Mouse (Mus musculus) CD8-positive naive resting alpha-beta T cell, adult 2 months (primary cell): Measurements from ENCODE around the gene Gdpd4.
A peak's percentile ranks its signal among the peaks of the same experiment; 100 is the strongest.

ENCODE experiments used
- DNase-seq, 2 experiments: peaks; one replicate each; pipeline ENCODE4 v3.0.0; 2022; ENCODE audit warnings: low read depth in 2 of 2, low spot score in 2 of 2

Gdpd4 gene

DNA sequence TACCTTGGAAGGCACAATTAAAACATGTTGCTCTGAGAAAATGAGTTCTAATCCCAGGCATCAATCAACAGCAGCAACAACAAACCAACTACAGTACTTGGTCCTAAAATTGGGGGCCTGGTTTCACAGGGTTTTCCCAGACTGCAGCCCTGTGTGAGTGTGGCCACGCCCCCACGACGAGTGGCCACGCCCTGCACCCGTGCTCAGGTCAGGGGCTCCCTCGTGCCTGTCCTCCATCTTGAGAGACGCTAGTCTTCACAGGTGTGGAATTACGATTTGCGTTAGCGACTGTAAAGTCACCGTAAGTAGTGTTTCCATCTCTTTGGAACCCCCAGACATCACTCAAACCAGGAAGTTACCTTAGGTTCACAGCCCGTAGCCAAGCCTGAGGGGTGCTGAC, at the start of gene Gdpd4:
Gene Gdpd4 (plus strand): TSS at position 214 of the 400 bp plus-strand sequence.
- DNase-seq: no peak

DNA sequence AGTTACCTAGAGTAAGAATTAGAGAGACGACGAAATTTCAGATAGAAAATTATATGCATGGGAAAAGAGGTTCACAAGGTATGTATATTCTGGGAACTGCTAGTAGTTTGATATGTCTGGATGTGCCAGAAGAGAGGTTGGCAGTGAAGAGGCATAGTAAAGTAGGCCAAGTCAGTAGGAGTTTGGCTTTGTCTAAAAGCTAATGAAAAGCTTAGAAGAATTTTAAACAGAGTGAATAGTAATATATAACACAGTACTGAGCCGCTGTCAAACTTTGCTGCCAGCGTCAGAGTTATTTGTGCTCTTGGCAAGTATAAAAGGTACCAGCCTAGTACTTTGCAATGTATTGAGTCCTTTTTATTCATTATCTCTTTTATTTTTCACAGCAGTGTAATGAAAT, 47.4 kb upstream of the Gdpd4 start:
- DNase-seq: no peak

DNA sequence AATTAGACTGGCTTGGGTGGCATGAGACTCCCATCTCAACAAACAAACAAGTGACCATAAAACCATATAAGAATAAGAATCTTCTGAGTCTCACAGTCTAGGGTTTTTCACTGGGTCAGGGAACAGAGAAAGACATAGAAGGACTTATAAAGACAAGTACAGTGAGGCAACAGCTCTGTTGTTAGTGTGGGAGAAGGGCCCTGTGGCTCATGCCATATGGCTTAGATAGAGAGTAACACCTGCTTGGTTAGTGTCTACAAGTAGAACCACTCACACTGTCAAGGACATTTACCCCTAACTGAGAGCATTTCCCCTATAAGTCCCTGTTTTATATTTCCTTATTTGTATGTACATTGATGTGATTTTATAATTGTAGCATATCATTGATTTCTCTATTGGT, 46.4 kb upstream of the Gdpd4 start:
- no peak for DNase-seq

DNA sequence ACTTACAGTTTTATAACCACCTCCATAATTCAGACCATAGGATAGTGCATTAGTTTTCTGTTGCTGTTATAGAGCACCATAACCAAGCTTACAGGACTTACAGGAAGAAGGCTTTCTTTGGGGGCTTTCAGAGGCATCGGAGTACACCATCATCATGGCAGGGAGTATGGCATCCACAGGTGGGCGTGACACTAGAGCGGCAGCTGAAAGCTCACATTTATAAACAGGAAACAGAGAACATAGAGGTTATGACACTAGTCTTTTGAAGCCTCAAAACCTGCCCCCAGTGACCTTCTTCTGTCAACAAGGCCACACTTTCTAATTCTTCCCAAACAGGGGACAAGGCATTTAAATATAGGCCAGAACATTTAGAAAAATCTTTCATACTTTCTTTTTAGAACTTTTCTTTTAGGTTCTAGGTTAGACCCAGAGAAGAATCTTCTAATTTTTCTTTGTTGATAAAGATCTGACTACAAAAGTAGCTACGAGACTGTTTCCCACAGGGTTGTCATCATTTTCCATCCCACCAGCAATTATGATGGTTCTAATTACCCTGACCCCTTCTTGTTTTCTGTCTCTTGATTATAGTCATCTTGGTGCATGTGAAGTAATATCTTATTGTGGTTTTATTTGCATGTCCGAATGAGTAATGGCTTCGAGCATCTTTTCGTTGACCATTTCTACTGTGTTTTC, 41.8 kb upstream of the Gdpd4 start:
- peak; percentile 14 to 47 for DNase-seq

DNA sequence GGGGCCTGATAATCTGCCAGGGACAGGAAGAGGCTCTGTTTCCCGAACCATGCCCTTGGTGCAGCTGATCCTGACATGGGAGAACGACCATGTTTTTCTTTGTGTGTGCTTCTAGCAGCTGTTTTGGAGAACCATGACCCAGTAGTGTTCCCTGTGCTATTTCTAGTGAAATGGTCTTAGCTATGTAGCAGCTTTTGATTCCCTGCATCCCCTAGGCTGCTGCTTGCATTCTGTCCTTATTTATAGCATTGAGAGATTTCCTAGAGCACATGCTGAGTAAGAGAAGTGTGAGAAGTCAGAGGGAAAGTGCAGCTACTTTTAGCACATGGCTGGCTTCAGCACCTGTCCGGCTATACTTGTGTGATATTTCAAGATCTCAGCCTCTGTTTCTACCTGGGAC, 8.1 kb upstream of the Gdpd4 start:
- DNase-seq: no peak

DNA sequence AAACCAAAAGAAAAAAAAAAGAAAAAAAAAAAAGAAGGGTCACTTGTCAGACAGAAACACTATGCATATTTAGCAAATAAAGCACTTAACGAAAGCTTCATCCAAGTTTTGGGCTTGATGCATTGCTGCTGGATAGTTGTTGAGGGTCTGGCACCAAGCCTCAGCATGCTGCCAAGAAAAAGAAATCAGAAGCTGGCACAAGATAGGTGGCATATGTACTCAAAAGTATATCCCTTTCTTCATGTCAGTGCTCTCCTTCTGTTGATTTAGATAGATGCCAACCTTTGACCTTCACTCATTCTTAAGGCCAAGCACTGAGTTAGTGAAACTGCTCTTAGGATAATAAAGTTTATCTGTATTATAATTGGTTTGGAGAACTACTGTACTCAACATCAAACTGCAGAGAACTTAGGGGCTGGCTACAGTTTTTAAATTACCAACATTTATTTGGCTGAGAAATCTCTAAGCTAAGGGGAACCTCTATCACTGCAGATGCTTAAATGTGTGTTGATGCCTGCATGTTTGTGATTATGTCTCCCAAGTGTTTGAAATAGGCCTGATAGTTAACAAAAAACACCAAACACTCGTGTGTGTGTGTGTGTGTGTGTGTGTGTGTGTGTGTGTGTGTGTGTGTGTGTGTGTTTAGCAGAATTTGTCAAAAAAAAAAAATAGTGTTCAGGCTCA, 4.8 kb upstream of the Gdpd4 start:
- no peak for DNase-seq

DNA sequence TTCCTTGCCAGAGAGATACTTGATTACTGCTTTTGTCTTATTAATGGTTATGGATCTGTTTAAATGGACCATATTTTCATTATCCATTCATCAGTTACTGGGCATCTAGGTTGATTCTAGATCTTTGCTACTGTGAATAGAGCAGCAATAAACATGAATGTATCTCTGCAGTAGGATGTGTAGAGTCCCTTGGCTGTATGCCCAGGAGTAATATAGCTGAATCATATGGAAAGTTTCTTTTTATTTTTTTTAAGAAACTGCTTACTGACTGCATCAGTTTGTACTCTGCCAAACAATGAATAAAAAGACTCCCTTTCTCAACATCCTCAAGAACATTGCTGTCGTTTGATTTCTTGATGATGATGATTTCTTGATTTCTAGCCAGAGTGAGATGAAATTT, 6.1 kb downstream of the Gdpd4 start:
- no peak for DNase-seq

DNA sequence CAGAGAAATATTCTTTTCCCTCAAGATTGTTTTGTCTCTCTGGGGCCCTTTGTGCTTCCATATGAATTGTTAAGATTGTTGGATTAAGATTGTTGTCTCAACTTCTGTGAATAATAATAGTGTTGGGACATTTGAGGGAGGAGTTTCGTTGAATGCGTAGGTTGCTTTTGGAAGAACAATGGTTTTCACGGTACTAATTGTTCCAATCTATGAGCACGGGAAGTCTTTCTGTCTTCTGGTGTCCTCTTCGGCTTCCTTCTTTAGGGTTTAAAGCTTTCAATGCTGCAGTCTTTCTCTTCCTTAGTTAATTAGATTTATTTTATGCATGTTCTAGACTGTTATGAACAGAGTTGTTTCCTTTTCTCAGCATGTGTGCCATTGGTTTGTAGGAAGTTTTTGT, 7.2 kb downstream of the Gdpd4 start:
- no peak for DNase-seq

DNA sequence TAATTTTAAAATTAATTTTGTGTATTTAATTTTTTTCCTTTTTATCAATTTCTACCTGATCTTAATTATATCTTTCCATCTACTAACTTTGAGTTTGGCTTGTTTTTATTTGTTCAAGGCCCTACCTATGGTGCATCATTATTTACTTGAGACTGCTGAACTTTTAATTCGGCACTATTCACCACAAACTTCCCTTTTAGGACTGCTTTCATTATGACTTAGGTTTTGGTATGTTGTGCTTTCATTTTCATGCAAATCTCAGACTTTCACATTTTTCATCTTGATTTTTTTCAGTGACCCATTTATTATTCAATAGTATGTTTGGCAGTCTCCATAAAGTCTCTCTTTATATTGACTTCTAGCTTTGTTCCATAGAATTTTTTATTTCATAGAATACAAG, 24.7 kb downstream of the Gdpd4 start:
- DNase-seq: no peak

DNA sequence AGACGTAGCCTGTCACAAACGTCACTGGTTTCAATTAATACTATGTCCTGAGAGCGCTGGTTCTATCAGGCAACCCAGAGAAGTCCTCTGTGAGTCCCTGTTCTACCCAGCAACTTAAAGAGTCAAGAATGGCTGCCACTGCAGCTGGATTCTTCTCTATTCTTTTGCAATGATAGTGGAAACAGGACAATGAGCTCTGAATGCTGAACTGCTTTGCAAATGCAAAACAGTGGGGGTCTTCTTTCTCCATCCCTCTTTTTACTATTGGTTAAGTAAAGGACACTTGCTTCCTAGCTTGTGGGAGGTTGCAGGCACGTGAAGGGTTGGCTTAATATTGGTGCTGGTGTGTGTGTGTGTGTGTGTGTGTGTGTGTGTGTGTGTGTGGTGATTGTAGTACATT, 52.7 kb downstream of the Gdpd4 start:
- DNase-seq: no peak

DNA sequence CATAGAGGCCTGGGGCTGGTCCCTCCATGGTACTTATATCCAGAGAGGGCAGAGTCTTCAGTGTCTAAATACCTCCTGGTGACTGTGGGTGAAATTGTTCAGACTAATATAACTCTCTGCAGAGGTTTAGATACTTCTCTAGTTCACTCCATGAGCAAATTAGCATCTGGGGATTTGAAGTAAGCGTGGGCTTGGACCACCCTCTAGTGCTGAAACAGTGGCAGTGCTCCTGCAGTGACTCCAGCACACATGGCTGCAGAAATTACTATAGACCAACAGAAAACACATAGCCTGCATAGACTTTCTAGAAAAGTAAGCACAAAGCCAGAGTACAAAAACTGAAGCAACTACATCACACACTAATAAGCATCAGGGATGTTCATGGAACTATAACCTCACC, 57.7 kb downstream of the Gdpd4 start:
- peak; percentile 18 to 19 for DNase-seq

DNA sequence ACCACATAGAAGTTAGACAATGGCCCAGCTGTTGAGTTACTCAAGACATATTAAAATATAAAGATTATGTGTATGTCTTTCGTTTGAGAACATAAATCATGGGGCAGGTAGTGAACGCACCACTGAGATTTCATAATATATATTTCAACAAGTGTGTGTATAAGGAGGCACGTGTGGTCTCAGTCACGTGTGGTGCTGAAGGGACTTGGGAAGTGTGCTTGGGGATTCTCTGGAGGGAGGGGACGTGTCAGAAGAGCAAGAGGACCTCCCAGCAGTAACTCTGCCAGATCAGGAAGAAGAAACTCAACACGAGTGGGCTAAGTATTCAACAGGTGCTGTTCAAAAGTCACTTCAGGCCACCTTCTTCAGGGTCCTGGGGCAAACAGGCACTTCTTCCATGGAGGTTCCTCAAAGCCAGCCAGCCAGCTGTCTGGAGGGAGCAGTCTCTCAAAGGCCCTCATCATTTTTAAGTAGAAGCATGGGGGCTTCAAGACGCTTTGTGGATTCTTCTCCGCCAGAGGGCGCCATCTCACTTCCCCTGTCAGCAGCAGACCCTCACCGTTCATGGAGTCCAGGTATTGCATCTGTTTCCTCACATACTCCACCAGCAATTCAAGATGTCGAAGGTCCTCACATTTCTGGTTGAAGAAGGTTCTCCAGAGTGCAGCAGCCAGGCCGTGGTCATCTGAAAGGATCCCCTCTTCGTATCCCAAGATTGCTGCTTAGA, 64.5 kb downstream of the Gdpd4 start:
- DNase-seq: peak in 1 of 2 experiments; percentile 39

DNA sequence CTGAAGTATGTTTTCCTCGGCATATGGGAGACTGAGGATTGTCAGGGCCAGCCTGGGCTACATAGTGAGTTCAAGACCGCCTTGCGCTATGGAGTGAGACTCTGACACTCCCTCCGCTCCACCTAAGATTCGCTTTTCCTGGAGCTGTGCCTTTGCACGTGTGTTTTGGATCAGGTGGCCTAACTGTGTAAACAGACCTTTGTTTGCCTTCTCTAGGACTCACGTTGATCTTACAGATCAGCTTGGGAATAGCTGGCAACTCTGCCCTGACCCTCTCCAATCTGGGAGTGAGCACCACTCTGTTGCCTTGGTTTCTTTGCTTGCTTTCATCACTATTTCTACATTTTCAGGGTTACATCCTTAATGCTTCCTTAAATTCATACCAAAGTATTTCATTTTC, 82.9 kb downstream of the Gdpd4 start:
- DNase-seq: no peak

DNA sequence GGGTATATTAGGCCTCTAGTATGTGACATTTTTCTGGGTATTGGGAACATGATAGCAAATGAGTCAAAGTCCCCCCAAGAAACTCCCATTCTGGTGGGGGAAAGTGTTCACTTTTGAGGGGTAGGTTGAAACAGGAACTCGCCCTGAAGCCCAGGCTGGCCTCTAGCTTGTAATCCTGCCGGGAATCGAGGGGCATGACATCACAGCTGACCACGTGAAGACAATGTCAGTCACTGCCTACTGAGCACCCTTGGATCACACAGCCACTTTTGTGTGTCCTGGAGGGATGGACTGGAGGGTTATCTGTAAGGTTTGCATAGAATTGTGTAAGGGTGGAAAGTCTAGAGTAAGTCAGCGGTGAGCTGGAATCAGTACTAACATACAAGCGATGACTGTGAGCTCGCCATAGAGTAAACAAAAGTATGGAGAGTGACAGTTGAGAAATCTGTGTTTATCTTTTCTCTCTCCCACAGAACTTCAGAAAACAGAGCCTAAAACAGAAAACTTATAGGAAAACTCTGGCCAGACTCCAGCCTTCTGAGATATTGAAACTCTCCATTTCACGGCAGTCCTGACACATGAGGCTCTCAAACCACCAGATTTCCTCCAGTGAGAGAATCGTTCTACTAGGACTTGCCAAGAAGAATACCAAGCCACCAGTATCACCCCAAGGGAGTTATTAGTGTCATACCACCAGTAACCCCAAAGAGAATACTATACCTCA, 128.5 kb downstream of the Gdpd4 start:
- no peak for DNase-seq

DNA sequence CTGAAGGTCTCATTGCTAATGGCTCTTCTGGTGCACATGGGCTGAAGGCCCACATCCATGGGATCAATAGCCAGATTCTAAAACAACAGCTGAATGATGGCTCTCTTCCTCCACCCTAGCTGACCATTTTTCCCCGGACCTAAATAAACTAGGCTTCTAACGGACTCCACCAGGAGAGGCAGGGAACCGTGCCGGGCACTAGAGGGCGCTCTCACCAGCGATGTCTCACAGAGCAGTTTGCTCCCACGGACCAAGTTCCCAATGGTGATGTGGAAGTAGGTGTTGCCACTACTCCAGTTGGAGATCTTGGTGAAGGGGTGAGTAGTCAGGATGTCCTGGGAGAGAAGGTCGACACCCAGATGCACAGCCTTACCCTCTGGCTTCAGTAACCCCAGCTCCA, 132.2 kb downstream of the Gdpd4 start:
- DNase-seq: peak in 1 of 2 experiments; percentile 18

DNA sequence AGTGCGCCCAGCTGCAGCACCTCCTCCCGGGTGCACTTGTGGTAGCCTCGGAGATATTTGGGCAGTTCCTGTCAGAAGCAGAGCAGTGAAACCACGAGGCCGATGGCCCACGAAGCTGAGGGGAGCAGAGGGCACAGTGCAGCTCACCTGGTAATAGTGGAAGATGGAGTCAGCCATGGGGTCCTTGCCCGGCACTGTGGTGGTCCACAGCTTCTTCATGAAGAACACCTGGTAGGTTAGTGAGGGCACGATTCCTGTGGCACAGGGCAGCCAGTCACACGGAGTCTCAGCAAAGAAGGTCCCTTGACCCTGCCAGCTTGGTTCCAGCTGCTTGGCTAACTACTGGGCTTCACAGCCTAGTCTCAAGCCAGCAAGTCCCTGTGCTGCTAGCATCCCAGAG, 134.7 kb downstream of the Gdpd4 start:
- DNase-seq: no peak

DNA sequence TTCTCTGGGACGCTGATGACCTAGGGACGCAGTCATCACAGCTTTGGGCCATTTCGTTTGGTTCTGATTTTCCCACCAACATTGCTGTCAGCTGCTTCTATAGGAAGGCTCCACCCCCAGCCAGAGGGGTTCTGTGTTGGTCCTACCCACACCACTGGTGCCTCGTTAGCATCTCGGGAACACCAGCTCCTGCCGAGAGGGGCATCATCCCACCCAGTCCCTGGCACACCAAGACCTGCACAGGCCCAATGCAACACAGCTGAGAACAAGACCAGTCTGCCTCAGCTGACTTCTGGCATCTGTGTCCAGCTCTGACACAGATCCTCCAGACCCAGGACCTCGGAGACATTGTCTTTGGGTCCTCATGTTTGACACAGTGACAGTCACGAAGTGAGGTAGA, 135.2 kb downstream of the Gdpd4 start:
- DNase-seq: no peak

DNA sequence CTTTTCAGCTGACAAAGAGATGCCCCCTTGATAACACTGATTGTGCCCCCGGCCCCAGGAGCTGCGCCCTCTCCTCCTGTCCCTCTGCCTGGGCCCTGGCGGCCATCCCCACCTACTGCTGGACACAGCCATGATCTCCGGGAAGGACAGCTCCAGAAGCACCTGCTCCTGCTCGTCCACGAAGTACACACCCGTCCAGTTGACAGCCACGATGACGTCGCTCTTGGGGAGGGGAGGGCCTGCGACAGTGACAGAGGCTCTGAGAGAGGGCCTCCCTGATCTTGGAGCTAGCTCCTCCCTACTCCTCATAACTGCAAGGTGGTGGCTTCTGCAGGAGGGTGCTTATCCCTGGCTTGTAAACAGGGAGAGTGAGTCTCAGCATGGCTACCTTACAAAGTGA, 146.5 kb downstream of the Gdpd4 start:
- DNase-seq: no peak

DNA sequence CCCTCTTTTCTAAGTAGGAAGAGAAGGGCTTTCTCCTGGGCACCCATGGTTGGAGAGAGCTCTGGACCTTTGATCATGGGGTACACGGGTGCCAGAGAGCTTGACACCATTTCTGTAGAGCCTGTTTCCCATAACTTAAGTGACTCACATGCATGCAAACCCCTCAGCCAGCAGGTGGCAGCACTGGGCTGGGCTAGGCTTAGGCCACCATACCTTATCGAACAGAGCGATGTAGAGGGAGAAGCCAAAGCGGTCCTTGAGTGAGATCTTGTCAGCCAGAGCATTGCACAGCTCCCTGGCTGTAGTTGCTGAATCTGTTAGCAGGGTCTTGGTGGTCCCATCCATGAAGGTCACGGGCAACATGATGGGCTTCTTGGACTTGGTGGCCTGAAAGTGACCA, 151.9 kb downstream of the Gdpd4 start:
- DNase-seq: peak; percentile 77 to 81

DNA sequence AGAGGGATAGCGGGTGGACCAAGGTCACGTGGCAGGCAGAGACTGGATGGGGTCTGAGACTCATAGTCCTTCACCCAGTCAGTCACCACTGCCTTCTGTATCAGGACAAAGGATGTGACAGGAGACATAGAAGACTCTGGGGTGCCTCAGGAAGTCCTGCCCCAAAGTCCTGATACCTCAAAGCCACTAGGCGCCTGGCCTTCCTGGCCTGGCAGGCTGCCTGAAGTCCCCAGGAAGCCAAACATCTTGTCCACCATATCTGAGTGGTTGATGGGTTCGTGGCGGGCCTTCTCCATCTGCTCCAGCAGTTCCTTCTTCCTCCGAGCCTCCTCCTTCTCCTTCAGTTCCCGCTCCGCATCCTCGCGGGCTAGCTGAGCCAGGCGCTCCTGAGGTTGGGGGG, 157.7 kb downstream of the Gdpd4 start:
- no peak for DNase-seq

DNA sequence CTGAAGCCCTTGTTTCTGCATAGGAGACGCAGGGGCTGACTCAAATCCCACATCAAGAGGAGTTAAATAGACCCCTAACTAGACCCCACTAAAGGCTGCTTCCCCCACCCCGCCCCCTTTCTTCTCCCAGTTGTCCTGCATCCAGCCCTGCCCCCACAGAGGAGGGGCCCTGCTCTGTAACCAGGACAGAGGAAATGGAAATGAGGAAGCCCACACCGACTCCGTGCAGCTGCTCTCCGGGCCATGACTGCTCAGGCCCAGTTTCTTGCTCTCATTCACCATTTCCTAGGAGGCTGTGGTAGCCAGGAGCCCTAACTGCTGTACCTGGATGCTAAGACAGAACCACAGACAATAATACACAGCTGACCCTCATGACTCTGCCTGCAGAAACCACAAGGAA, 162.6 kb downstream of the Gdpd4 start:
- no peak for DNase-seq
